Mouse (Mus musculus): ENCODE measurements at regions not wholly inside any gene's neighbourhood (a gene's known extent, or its start where the extent isn't known, plus 50 kb on each side); places are given as distances from the start of the nearest gene placed in this dataset.
A peak's percentile ranks its signal among the peaks of the same experiment; 100 is the strongest.

- peak; percentile 18 for DNase-seq
Observed at GRCm38 (mm10) chr4:73111311-73111710, 258.9 kb upstream of the Aldoart1 start.
